Mouse (Mus musculus) A20 (cell line): ENCODE measurements around the gene Srpk2.
"Not testable (repeated sequence)": the region's sequence is repeated elsewhere in the genome, so short reads cannot be mapped to it uniquely, and the experiment has no call there.

Experiments
- DNase-seq: peaks from one replicate; pipeline ENCODE4 v3.0.0-alpha.2; 2011; ENCODE audit warnings: low read depth, low spot score

The Srpk2 gene

GRCm38 (mm10) chr5:23674829-23675498 lies 9.5 kb downstream of the Srpk2 start:
- DNase-seq: peak; percentile 76

GRCm38 (mm10) chr5:23672136-23672535 lies 12.3 kb downstream of the Srpk2 start:
- DNase-seq: no peak

GRCm38 (mm10) chr5:23670880-23671279 lies 13.5 kb downstream of the Srpk2 start:
- DNase-seq: no peak

- DNase-seq: no peak
Measured at GRCm38 (mm10) chr5:23665906-23666305, 18.5 kb downstream of the Srpk2 start.

GRCm38 (mm10) chr5:23661191-23661590 lies 23.2 kb downstream of the Srpk2 start:
- no peak for DNase-seq

- DNase-seq: no peak
Measured at GRCm38 (mm10) chr5:23658017-23658416, 26.4 kb downstream of the Srpk2 start.

- peak; percentile 29 for DNase-seq
Measured at GRCm38 (mm10) chr5:23656590-23656989, 27.8 kb downstream of the Srpk2 start.

- no peak for DNase-seq
Measured at GRCm38 (mm10) chr5:23655030-23655429, 29.4 kb downstream of the Srpk2 start.

GRCm38 (mm10) chr5:23652326-23652725 lies 32.1 kb downstream of the Srpk2 start:
- no peak for DNase-seq

GRCm38 (mm10) chr5:23651786-23652185 lies 32.6 kb downstream of the Srpk2 start:
- no peak for DNase-seq

- no peak for DNase-seq
Measured at GRCm38 (mm10) chr5:23650504-23650903, 33.9 kb downstream of the Srpk2 start.

GRCm38 (mm10) chr5:23649246-23649645 lies 35.2 kb downstream of the Srpk2 start:
- no peak for DNase-seq

GRCm38 (mm10) chr5:23645671-23646070 lies 38.7 kb downstream of the Srpk2 start:
- no peak for DNase-seq

- not testable (repeated sequence) for DNase-seq
Measured at GRCm38 (mm10) chr5:23639193-23639592, 45.2 kb downstream of the Srpk2 start.

- DNase-seq: peak; percentile 30
Measured at GRCm38 (mm10) chr5:23638023-23638422, 46.4 kb downstream of the Srpk2 start.

- DNase-seq: peak; percentile 78
Measured at GRCm38 (mm10) chr5:23637337-23637736, 47.1 kb downstream of the Srpk2 start.

- DNase-seq: peak; percentile 39
Measured at GRCm38 (mm10) chr5:23631490-23631889, 52.9 kb downstream of the Srpk2 start.

GRCm38 (mm10) chr5:23627221-23627620 lies 57.2 kb downstream of the Srpk2 start:
- no peak for DNase-seq

- no peak for DNase-seq
Measured at GRCm38 (mm10) chr5:23626173-23626572, 58.2 kb downstream of the Srpk2 start.

- no peak for DNase-seq
Measured at GRCm38 (mm10) chr5:23620621-23621020, 63.8 kb downstream of the Srpk2 start.

GRCm38 (mm10) chr5:23618656-23619055 lies 65.8 kb downstream of the Srpk2 start:
- DNase-seq: no peak

- no peak for DNase-seq
Measured at GRCm38 (mm10) chr5:23617104-23617415, 67.4 kb downstream of the Srpk2 start.

GRCm38 (mm10) chr5:23616270-23617103 lies 67.9 kb downstream of the Srpk2 start:
- peak; percentile 90 for DNase-seq
